Mouse (Mus musculus) liver, embryonic 16.5 days (tissue): ENCODE results near the gene Cyp2d22. TPM values are rescaled to one million over a fixed set of nuclear protein-coding genes. Genes with fewer than 3 reads are reported as not detected.

ENCODE experiments used
- ATAC-seq: fragments of 200-750 bp; cut with Nextera tagmentation; 2 replicates; pipeline ENCODE4 v1.8.0; 2017; ENCODE audit warnings: low read depth, mild to moderate bottlenecking, moderate number of reproducible peaks, moderate library complexity
- H3K27ac ChIP-seq: fragments of 300-500 bp; sonication (generic); 2 replicates; pipeline ENCODE4 v1.5.1; 2014; ENCODE audit warnings: mild to moderate bottlenecking, low read length
- H3K27me3 ChIP-seq: fragments of 300-500 bp; sonication (generic); 2 replicates; pipeline ENCODE4 v1.6.1; 2014; ENCODE audit warnings: low read depth, low read length, mixed read lengths; ENCODE audit not compliant: control insufficient read depth, insufficient read depth
- H3K36me3 ChIP-seq: fragments of 300-500 bp; sonication (generic); 2 replicates; pipeline ENCODE4 v1.6.1; 2014; ENCODE audit warnings: mild to moderate bottlenecking; ENCODE audit not compliant: control insufficient read depth, insufficient read depth
- H3K4me1 ChIP-seq: fragments of 300-500 bp; sonication (generic); 2 replicates; pipeline ENCODE4 v1.6.1; 2014; ENCODE audit warnings: low read depth, low read length, mixed read lengths; ENCODE audit not compliant: control insufficient read depth
- H3K4me2 ChIP-seq: fragments of 300-500 bp; sonication (generic); 2 replicates; pipeline ENCODE4 v1.6.1; 2014; ENCODE audit warnings: low read depth, low read length, mixed read lengths
- H3K4me3 ChIP-seq: fragments of 300-500 bp; sonication (generic); 2 replicates; pipeline ENCODE4 v1.5.1; 2014; ENCODE audit warnings: low read depth, mild to moderate bottlenecking, low read length
- H3K9ac ChIP-seq: fragments of 300-500 bp; sonication (generic); 2 replicates; pipeline ENCODE4 v1.6.1; 2014; ENCODE audit warnings: low read depth, low read length
- H3K9me3 ChIP-seq: fragments of 300-500 bp; sonication (generic); replicated peaks from 2 replicates; pipeline ENCODE4 v1.6.1; 2016; ENCODE audit warnings: low read length; ENCODE audit not compliant: control insufficient read depth
- WGBS: fragments of 180-500 bp; shearing (Covaris S2); extraction: QIAGEN DNeasy Blood & Tissue Kit; methylation state at CpG from one replicate; pipeline ENCODE4 v1.1.7; 2014; ENCODE audit not compliant: insufficient replicate concordance; 5-methylcytosine and 5-hydroxymethylcytosine counted together
- polyA plus RNA-seq: library from polyadenylated mRNA; unstranded; fragments of >200 nt; fragmentation: Nextera tagmentation; extraction: Ambion mirVana; gene quantifications from 2 replicates; pipeline ENCODE4 v1.2.1, GENCODE M21; 2015

Cyp2d22 gene
- polyA plus RNA-seq, 1 experiment from 2014 or later: 20.6 TPM

DNA sequence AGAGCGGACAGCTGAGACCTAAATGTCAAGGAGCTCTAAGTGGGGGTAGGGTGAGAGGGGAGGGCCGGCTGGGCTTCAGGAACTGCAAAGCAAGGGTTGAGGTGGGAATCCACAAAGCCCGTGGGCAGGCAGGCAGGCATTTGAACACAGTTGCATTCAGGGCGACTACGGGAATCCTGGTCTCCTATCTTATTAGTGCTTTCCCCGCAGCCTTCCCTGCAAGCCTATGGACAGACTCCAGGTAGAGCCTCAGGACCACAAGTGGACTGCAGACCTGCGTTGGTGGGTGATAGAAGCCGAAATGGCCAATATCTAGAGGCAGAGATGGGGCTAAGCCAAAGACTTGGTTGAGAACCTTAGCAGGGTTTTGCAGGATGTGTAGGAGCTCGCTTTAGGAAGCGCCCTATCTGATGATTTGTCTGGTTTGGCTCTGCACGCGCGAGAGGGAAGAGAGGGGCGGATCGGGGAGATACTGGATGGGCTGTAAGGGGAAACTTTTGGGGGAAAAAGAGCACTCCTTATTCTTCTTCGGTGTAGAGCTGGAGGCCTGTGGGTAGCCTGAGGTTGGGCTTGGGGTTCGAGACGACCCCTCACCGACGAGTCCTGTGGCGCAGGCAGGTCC is 39.5 kb downstream of the Cyp2d22 start:
- Histone ChIP-seq H3K36me3 (peaks cover 26% of the 10 kb centered on the region), H3K27ac (peak overlapping the region; percentile 100), H3K27me3 (no peaks in the 10 kb centered on the region), H3K4me3 (peak overlapping the region; percentile 69), H3K9me3 (no peaks in the 10 kb centered on the region), H3K9ac (peak overlapping the region; percentile 96), H3K4me1 (peaks cover 78% of the 10 kb centered on the region), H3K4me2 (peak overlapping the region; percentile 94)
- 14% methylated on average over 21 of the region's 21 CpGs for WGBS
- ATAC-seq: no peak

DNA sequence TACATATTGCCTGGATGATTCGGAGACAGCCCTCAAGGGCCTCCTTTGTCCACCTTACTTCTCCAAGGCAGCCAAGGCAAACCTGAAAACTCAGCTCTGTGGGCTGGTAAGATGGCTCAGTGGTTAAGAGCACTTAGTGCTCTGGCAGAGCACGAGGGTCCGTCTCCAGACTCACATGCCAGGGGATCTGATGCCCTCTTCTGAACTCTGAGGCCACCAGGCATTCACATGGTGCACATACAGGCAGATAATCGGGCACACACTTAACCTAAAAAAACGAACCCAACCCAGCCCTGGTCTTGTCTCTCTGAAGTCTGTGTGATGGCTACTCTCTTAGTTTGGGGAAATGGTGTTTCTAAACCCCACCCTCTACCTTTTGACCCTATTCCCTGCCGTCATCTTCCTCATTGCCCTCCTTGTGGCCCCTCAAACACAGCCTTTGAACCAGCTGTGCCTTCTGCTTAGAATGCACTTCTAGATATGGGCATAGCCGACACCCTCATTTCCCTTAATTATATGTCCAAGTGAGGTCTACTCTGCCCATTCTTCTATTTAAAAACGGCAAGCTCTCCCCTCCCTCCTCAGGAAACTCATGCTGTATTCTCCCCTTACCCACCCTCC is 40.3 kb downstream of the Cyp2d22 start:
- Histone ChIP-seq H3K9me3 (no peaks in the 10 kb centered on the region), H3K4me3 (peak overlapping the region; percentile 69), H3K27me3 (no peaks in the 10 kb centered on the region), H3K27ac (peak overlapping the region; percentile 100), H3K4me1 (peaks cover 70% of the 10 kb centered on the region), H3K9ac (peak overlapping the region; percentile 96), H3K36me3 (peaks cover 30% of the 10 kb centered on the region), H3K4me2 (peak overlapping the region; percentile 94)
- no peak for ATAC-seq
- 34% methylated on average over 8 of the region's 8 CpGs for WGBS

DNA sequence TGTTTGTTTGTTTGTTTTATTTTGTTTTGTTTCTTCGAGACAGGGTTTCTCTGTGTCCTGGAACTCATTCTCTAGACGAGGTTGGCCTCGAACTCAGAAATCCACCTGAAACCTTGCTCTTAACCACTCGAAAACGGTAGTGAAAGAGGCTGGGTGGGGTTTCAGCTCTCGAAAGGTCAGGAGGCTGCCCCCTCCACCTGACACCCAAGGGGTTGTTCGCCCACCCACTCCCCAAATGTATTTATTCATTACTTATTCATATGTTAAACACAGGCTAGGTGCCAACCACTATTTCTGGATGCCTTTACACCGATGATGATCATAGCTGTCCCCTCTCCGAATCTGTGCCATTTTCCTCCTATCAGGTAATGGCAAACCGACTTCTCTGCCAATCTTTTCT is 40.9 kb downstream of the Cyp2d22 start:
- peak overlapping the region; percentile 100 for H3K27ac ChIP-seq
- H3K36me3 ChIP-seq: peaks cover 36% of the 10 kb centered on the region
- peak overlapping the region; percentile 96 for H3K9ac ChIP-seq
- no peak for ATAC-seq
- H3K4me1 ChIP-seq: peaks cover 64% of the 10 kb centered on the region
- no peaks in the 10 kb centered on the region for H3K9me3 ChIP-seq
- H3K4me3 ChIP-seq: peak overlapping the region; percentile 77
- H3K27me3 ChIP-seq: no peaks in the 10 kb centered on the region
- 35% methylated on average over 10 of the region's 10 CpGs for WGBS
- peak overlapping the region; percentile 94 for H3K4me2 ChIP-seq

DNA sequence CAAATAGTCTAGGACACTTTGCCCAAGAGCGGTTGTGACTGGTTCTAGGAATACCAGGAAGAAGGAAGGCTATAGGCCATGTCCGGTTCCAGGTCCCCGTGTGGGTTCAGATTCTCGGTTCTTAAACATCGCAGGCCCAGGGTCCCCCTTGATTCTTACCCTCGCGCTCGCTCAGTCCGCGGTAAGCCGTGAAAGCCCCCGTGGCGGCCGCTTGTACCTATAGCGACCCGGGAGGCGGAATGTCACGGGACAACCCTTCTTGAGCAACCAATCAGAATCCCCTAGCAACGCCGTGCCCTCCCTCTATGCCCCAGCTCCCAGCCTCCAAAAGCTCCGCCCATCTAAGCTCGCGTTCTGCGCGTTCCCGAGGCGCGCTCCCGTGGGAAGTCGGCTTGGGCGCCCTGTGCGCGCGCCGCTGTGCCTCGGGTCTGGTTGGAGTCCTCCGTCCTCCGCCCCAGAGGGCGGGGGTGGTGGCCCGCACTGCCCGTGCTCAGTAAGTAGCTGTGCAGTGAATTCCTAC is 41.4 kb downstream of the Cyp2d22 start, which contains the start of the genes Naga, Pheta2 and Smdt1:
Naga (minus strand) TSS at position 333 of the 520 bp plus-strand sequence.
Pheta2 (plus strand) TSS at position 350 of the 520 bp plus-strand sequence.
Smdt1 (plus strand) TSS at position 367 of the 520 bp plus-strand sequence.
- Histone ChIP-seq H3K9me3 (no peaks in the 10 kb centered on the region), H3K4me2 (peak within 1 kb of the TSS; percentile 94), H3K27ac (peak within 1 kb of the TSS; percentile 100), H3K4me1 (peaks cover 60% of the 10 kb centered on the region), H3K4me3 (peak within 1 kb of the TSS; percentile 77), H3K27me3 (no peaks in the 10 kb centered on the region), H3K9ac (peak within 1 kb of the TSS; percentile 96), H3K36me3 (peaks cover 36% of the 10 kb centered on the region)
- peak; percentile 77 for ATAC-seq
- WGBS: under 1% methylated on average over 41 of the region's 41 CpGs

DNA sequence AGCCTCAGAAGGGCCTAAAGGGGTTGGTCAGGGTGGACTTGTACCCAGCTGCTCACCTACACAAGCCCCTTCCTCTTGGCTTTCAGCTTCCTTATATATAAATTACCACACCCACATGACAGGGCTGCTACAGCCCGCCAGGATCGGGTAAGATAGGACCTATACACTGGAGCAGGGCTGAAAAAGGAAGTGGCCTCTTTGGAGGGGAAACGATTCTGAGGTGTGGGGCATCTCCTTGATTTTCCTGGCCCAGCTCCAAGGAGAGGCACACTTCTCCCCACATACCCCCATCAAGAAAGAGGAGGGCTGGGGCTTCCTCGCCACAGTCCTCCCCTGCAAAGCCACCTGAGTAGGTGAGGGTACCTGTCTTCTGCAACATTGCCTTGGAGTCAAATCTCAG is 42.2 kb downstream of the Cyp2d22 start:
- Histone ChIP-seq H3K9ac (peak overlapping the region; percentile 70), H3K27ac (peak overlapping the region; percentile 80), H3K4me2 (peak overlapping the region; percentile 94), H3K9me3 (no peaks in the 10 kb centered on the region), H3K36me3 (peaks cover 30% of the 10 kb centered on the region), H3K4me1 (peaks cover 52% of the 10 kb centered on the region), H3K4me3 (peak overlapping the region; percentile 77), H3K27me3 (no peaks in the 10 kb centered on the region)
- WGBS: 5% methylated on average over 4 of the region's 4 CpGs
- ATAC-seq: no peak

DNA sequence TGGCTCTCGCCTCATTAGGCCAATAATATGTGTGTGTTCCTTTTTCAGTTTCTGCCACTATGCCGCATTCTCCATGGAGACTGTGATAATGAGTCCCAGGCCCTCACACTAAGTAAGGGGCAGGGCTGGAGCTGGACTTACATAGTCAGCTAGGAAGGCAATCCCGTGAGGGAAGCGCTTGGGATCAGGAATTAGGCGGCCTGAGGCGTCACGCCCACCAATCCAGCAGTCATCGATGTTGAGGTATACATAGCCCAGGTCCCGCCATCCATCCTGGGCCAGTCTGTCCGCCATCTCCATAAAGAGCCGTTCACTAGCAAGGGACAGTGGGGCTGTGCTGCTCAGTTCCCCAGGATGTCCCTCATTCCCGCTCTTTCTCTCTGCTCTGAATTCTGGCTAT is 43.4 kb downstream of the Cyp2d22 start:
- H3K4me3 ChIP-seq: peak overlapping the region; percentile 1; the same call in 1 of the 2 replicates
- H3K4me2 ChIP-seq: no peak overlapping the region; the same call in 1 of the 2 replicates
- no peaks in the 10 kb centered on the region for H3K27me3 ChIP-seq
- no peak for ATAC-seq
- H3K27ac ChIP-seq: no peak overlapping the region
- H3K4me1 ChIP-seq: peaks cover 41% of the 10 kb centered on the region
- 91% methylated on average over 12 of the region's 12 CpGs for WGBS
- peaks cover 33% of the 10 kb centered on the region for H3K36me3 ChIP-seq
- H3K9ac ChIP-seq: no peak overlapping the region
- H3K9me3 ChIP-seq: no peaks in the 10 kb centered on the region

DNA sequence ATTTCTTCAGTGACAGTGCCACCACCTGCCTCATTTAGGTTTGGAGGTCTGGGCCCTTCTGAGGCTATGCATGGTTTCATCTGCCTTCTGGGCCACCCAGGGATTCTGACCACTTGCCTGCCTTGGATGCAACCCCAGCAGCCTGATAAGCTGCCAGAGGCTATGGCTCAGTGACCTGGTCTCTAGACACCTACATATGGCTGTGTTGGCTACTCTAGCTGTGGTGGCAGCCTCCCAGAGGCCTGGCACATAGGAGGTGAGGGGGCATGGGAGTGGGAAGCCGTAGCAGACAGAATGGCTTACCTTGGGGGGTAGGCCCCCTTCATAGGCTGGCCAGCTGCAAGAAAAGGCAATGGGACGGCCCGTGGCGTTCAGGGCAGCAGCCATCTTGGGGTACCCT is 44.9 kb downstream of the Cyp2d22 start:
- H3K9me3 ChIP-seq: no peaks in the 10 kb centered on the region
- H3K4me3 ChIP-seq: no peak overlapping the region
- ATAC-seq: no peak
- H3K27ac ChIP-seq: no peak overlapping the region
- no peak overlapping the region for H3K4me2 ChIP-seq
- H3K27me3 ChIP-seq: no peaks in the 10 kb centered on the region
- peaks cover 36% of the 10 kb centered on the region for H3K36me3 ChIP-seq
- peaks cover 32% of the 10 kb centered on the region for H3K4me1 ChIP-seq
- 98% methylated on average over 4 of the region's 4 CpGs for WGBS
- no peak overlapping the region for H3K9ac ChIP-seq

DNA sequence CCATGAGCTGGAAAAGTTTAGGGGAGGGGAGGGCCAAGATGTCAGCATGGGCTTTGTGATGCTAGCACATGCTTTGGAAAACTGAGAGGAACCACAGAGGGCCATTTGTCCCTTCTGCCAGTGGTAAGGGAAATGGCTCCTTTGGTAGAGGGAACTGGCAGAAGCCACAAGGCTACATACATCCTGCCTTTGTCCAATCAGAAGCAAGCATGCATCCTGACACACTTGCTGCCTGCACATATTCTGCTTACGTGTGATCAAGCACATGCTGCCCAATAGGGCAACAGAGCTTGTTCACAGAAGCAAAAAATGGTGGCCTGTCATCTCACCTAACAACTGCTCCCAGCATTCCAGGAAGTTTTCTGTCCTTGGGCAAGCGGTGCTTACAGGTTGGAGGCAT is 54.7 kb downstream of the Cyp2d22 start:
- H3K9ac ChIP-seq: no peak overlapping the region

DNA sequence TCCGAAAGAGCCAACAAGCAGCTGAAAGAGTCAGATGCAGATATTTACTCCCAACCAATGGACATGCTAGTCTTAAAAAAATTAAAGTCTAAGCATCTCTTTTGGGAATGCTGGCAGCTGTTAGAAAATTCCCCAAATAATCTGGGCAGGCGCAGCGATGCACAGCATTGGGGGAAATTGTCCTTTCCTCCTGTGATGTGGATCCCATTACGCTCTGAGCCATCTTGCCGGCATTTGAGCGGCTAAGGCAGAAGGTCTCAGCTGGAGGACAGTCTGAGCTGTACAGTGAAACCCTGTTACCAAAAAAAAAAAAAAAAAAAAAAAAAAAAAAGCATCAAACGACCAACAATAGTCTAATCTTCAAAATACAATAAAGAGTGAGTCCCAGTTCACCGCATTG is 57.9 kb downstream of the Cyp2d22 start:
- H3K9me3 ChIP-seq: no peaks in the 10 kb centered on the region
- no peaks in the 10 kb centered on the region for H3K36me3 ChIP-seq
- 70% methylated on average over 8 of the region's 8 CpGs for WGBS
- no peaks in the 10 kb centered on the region for H3K27me3 ChIP-seq
- no peak overlapping the region for H3K27ac ChIP-seq
- H3K4me3 ChIP-seq: no peak overlapping the region
- H3K4me1 ChIP-seq: no peaks in the 10 kb centered on the region
- no peak for ATAC-seq
- H3K9ac ChIP-seq: no peak overlapping the region
- H3K4me2 ChIP-seq: no peak overlapping the region

More for the DNA sequence above, 54.7 kb downstream of the Cyp2d22 start:
- H3K4me1 ChIP-seq: no peaks in the 10 kb centered on the region
- no peak overlapping the region for H3K27ac ChIP-seq
- H3K27me3 ChIP-seq: no peaks in the 10 kb centered on the region
- H3K4me2 ChIP-seq: no peak overlapping the region
- WGBS: 69% methylated on average over 2 of the region's 2 CpGs
- no peaks in the 10 kb centered on the region for H3K9me3 ChIP-seq
- no peak overlapping the region for H3K4me3 ChIP-seq
- no peak for ATAC-seq
- peaks cover 8% of the 10 kb centered on the region for H3K36me3 ChIP-seq
